Mouse (Mus musculus): ENCODE data around the gene Tfap2b. TPM values are rescaled to one million over a fixed set of nuclear protein-coding genes. Genes with fewer than 3 reads are reported as not detected.
A peak's percentile ranks its signal among the peaks of the same experiment; 100 is the strongest.

Gene Tfap2b
- 0.84 and 1.5 TPM in 2 replicates for polyA plus RNA-seq (2012; rRNA removed)

DNA sequence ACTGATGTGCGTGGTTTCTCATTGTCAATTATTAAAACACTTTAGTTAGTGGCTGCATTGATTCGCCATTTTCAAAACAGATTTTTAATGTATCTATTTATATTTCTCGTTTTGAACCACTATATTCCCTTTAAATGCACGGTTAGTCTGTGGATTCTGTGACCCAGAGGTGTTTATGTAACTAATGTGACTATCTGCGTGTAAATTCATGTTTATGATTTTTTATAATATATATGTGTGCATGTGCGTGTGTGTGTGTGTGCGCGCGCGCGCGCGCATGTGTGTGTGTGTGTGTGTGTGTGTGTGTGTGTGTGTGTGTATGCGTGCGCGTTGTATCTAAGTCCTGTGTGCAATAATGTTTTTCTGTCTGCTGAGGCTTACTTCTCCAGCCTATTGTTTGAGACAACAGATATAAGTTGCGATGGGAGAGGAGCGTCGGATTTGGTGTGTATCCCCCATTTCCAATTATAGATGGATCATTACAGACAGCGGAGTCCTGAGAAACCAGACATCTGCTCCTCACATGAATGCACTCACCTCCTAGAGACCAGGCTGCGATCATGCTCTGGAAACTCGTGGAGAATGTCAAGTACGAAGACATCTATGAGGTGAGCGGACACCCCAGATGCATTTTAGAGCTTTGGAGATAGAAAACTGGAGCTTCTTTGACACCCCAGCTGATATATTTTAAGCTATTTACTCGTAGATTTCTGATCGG, at the start of gene Tfap2b:
Gene Tfap2b (plus strand): TSS at position 274 of the 718 bp plus-strand sequence.
- no peak for DNase-seq (ENCODE audit: extremely low spot score in 1 of 2, low spot score in 1 of 2)

DNA sequence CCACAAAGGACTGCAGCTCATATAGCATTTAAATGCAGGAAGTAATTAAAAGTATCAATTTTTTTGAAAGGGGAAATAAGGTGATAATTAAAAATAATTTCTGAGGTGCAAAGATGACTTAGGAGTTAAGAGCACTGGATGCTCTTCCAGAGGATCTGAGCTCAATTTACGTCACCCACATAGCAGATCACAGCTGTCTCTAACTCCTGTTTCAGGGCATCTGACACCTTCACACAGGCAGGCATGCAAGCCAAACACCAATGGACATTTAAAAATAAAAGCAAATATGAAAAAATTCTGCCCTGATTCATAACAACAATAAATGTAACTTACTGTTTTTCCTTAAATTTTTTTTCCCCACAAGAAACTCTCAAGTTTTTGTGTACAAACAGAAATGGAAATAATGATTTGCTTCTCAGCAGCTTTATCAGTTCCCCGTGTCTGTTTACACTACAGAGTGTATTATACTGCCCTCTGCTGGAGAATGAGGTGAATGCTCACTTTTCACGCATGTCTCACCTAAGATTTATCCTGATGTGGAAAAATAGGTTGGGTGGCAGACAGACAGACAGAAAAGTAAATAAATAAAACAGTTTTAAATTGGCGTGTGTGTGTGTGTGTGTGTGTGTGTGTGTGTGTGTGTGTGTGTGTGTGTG, 29.8 kb upstream of the Tfap2b start:
- DNase-seq (ENCODE audit: extremely low spot score in 1 of 2, low spot score in 1 of 2) = peak; percentile 4 to 77

DNA sequence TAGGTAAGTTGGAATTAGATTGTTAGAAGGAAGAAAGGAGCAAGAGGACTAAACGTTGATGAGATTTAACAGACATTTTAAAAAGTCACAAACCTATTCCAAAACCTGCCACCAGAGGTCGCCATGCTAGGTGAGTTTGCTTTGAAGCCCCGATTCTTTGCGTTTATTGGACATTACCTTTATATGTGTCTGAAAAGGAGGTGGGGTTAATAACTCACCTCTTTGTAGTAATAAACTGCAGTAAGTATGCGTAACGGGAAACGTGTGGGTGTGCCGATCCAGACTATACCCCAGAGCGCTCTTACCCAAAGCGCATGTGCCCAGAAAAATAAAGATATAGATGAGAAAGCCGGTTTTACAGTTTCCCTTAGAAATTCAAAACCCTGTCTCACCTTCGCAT, 3.1 kb upstream of the Tfap2b start:
- peak in 1 of 2 experiments; percentile 70 for DNase-seq (ENCODE audit: extremely low spot score in 1 of 2, low spot score in 1 of 2)

DNA sequence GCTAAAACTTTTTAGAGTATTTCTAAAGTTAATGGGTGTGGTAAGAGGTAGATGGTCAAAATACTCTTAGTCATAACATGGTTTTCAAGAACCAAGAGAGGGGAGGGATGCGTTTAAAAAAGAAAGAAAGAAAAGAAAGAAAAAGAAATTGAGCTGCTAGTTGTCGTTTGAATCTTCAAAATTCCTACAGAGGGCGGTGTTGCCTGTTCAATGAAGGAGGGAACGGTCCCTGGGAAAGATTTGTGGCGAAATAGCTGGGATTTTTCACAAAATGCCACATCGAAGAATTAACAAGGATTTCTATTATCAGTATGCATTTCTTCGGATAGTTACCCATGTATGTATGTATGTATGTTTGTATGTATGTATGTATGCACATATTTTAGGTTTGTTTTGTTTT, 2.5 kb upstream of the Tfap2b start:
- peak in 1 of 2 experiments; percentile 21 for DNase-seq (ENCODE audit: extremely low spot score in 1 of 2, low spot score in 1 of 2)

DNA sequence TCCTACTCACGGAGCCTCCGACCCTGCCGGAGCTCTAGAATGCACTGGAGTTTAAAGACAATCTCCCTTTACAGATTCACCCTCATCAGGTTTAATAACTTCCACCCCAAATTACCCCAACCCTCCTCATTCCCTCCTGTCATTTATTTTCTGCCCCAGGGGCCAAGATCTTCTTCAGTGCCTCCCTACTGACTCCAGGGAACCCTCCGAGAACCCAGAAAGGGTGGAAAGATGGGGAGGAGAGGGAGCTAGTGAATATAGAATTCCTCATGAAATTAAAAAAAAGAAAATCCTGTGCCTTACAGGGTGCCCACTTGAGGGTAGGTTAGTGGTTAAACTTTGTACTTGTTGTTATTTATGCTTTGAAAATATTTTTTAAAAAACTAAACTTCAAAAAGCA, 1.1 kb upstream of the Tfap2b start:
- DNase-seq (ENCODE audit: extremely low spot score in 1 of 2, low spot score in 1 of 2) = no peak

DNA sequence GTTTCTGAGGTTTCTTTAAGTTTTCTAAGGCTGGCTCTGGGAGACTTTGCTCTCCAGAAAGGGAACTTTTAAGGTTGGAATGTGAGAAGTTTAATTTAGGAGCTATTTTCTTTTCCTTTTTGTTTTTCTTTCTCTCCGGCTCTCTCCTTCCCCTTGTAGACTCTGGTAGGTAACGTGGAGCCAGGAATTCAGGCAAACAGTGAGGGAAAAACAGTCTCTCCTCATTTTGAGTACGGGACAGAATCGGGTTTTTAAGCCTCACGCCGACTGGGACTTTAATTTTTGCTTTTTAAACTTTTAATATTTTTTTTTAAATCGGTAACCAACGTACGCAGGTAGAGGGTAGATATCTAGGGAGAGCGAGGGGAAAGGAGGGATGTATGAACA, 638 bp downstream of the Tfap2b start:
- no peak for DNase-seq (ENCODE audit: extremely low spot score in 1 of 2, low spot score in 1 of 2)

DNA sequence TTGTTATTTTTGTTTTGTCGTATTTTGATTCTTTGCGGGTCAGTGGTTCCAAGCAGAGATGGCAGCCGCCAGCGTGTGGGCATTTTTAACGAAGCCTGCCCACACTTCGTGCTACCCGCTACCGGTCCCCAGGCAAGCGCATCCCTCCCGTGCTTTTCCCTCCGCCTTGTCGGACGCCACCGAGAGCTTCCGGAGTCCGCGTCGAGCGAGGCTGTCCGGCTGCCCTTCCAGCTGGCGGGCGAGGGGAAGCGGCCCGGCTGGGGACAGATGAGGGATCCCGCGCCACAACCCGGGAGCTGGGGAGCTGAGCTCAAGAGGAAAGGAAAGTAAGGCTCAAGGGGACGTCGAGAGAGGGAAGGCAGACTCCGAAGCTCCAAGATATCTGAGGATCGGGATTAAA, 1.1 kb downstream of the Tfap2b start:
- DNase-seq (ENCODE audit: extremely low spot score in 1 of 2, low spot score in 1 of 2) = no peak

DNA sequence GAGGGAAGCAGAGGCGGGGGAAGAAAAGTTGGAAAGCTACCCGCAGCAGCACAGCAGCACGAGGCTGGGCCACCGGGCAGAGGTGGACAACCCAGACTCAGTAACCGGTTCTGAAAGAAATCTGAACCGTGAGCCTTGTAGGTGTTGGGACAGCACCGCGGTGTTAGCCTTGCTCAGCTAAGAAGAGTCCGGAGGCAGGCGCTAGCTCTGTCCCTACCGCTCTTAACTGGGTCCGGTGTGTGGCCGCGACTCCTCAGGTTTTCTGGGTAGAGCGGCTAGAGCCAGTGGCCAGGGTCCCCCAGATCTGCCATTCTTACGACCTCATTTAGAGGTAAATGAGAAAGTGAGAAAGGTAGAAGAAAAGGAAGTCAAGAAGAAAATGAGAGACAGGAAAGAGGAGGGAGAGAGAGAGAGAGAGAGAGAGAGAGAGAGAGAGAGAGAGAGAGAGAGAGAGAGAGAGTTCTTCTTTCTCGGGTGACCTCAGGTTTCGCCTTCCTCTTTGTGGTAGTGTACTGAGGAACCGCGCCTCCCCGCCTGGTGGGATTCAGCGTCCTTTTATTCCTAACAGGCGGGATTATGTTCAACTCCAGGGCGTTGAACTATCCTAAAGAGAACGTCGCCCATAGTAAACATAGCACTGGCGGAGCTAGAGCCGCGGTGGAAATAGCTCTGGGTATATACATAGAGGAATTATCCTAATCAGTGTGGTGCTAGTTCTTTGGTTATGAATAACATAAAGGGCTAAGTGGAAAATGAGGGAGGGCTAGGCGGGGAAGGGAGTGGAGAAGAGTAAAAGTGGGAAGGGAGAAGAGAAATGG, 1.7 kb downstream of the Tfap2b start:
- DNase-seq (ENCODE audit: extremely low spot score in 1 of 2, low spot score in 1 of 2) = no peak

DNA sequence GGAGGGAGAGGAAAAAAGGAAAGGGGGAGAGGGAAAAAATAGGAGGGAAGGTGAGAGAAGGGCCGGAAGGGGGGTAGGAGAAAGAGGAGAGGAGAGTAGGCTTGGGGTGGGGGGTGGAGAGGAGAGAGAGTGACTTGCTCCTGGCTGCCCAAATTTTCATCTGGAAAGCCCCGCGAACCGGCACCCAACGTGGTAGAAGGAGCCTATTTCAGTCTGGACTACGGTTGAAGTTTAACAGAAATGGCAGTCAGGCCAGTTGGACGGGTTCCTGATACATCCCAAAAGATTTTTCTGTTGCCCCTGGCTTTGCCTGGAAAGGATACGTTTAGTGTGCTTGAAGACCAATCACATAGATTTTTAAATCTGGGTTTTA, 2.3 kb downstream of the Tfap2b start:
- DNase-seq (ENCODE audit: extremely low spot score in 1 of 2, low spot score in 1 of 2) = no peak

DNA sequence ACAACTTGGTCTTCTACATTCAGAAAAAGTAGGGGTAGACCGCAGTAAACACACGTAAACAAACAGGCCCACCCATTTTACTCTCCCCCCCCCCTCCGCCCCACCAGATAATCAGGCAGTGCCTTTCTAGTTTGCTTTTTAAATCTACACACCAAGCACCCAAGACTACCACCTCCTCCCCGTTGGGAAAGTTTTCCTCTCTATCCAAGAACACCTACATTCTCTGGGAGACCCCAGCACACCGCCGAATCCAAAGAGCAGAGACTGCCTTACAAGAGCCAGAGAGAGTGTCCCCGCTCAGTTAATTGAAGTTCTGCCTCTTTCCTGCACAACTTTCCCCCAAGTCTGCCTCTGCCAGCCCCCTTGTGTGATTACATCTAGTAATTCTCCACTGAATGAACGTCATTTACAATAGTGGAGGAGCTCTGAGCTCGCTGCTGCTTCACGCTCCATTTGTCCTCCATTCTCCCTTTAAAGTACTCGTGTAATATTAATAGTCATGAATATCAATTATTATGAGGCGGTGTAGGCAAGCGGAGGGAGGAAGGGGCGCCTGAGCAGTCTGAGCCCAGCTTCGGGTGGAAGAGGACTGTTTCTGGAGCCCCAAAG, 2.9 kb downstream of the Tfap2b start:
- DNase-seq (ENCODE audit: extremely low spot score in 1 of 2, low spot score in 1 of 2) = no peak

DNA sequence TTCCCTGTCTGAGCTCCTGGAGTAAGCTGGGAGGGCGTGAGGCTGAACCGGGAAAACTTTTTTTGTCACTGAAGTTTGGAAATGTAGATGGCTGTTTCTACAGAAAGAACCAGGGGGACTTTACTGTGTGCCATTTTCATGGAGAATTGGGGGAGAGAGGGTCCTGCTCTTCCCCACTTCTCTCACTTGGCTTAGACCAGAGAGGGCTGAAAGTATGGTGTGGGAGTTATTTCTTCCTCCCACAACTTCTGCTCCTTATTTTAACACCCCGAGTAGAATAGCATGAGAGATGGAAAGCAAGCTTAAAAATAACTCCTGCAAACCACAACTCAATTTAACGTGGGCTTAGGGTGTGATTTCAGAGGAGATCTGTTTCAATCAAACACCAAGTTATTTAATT, 4.0 kb downstream of the Tfap2b start:
- no peak for DNase-seq (ENCODE audit: extremely low spot score in 1 of 2, low spot score in 1 of 2)

DNA sequence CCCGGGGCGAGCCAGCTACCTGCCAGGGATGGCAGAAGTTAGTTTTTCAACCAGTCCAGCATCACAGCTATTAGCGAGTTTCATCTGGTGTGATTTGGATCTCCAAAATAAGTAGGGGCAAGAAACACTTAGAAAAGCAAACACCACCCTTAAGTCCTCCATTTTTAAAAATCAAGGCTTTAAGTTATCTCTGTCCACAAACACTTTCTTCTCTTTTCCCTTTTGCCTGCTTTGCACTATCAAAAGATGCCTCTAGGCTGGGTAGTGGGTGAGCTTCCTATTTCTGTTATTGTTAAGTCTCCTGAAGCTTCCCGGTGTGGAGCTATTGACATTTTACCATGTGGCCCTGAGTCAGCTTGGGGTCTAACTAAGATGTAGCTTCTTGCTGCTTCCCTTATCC, 4.5 kb downstream of the Tfap2b start:
- DNase-seq (ENCODE audit: extremely low spot score in 1 of 2, low spot score in 1 of 2) = no peak

DNA sequence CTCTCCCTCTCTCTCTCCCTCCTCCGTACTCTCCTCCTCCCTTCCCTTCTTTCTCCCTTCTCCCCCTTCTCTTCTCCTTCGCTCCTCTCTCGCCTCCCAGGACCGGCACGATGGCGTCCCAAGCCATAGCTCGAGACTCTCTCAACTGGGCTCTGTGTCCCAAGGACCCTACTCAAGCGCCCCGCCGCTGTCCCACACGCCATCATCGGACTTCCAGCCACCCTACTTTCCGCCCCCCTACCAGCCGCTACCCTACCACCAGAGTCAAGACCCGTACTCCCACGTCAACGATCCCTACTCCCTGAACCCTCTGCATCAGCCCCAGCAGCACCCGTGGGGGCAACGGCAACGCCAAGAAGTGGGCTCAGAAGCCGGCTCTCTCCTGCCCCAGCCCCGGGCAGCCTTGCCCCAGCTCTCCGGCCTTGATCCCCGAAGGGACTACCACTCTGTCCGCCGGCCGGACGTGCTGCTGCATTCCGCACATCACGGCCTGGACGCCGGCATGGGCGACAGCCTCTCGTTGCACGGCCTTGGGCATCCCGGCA, 5.2 kb downstream of the Tfap2b start:
- DNase-seq (ENCODE audit: extremely low spot score in 1 of 2, low spot score in 1 of 2) = no peak

DNA sequence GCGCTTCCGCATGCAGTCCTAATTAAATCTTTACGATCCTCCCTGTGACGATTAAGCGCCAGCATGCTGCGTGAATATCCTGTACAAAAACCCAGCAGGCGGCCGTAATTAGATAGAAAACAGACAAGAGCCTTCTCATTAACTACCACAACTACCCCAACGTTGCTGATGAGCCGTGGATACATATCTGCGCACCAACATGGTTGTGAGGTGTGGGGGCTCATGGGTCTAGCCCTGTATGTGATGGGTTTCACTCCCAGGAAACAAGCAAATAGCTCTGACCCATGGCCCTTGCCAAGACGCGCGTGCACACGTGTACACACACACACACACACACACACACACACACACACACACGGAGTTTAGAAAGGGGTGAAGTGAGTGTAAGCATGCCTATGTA, 8.7 kb downstream of the Tfap2b start:
- DNase-seq (ENCODE audit: extremely low spot score in 1 of 2, low spot score in 1 of 2) = no peak

DNA sequence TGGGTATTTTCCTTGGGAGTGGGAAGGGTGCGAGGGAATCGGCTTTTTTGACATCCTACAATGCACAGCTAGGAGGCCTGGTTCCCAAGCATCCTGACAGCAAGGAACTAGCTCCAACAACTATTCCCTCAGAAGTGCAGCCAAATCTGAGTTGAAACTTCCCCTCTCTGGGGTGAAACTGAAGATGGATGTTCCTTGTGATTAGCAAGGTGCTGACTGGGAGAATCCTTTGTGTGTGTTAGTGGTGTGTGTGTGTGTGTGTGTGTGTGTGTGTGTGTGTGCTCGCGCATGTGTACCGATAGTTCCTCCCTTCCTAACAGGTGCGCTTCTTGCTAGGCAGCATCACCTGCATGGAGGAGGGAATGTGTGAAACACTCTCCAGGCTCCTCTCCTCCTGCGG, 9.5 kb downstream of the Tfap2b start:
- DNase-seq (ENCODE audit: extremely low spot score in 1 of 2, low spot score in 1 of 2) = no peak

DNA sequence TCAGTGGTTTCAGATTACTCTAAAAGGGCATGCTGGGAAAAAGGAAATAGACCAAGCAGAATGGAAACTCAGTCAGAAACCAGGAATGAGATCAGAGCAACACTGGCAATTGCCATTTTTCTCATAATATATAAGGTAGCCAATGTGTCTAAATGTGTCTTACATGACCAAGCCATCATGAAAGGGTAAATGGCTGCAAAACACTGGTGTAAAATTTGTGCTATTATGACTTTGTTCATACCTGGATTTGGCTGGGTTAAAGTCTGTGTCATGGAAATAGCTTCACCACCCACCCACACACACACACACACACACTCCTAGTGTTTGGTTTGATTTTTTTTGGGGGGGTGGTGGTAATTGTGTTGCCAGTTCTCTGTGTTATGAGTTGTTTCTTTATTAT, 10.7 kb downstream of the Tfap2b start:
- no peak for DNase-seq (ENCODE audit: extremely low spot score in 1 of 2, low spot score in 1 of 2)

DNA sequence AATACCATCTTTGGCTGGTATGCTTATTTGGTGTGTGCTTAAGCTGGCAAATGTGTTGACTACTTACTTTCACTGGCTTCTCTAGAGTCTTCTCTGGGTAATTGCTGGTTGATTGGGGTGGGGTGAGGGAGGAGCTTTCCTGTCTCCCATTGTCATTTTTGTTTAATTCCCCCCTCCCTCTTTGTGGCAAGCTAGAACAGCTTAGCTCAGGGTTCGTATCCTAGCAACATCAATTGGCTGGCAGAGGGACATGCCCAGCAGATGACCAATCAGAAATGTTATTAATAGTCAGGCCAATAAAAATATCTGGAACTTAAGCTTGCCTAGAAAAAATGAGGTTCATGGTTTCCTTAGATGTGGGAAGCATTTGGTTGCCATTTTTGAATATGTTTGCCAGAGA, 11.8 kb downstream of the Tfap2b start:
- no peak for DNase-seq (ENCODE audit: extremely low spot score in 1 of 2, low spot score in 1 of 2)

DNA sequence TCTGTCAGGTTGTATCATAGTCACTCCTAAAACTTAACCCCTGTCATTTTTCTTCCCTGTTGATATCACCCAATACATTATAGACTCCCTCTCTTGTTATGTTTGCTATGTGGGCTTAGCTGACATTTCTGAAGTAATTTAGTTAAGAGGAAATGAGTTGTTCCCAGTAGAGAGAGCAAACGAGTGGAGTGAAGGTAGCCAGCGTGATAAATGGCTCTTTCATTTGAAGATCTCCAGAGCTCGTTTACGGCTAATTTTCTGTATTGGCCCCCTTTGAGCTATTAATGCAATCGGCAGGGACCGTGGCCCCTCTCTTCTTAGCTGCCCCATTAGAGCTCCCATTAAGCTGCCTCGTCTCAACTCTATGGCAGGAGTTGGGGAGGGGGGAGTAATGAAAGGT, 12.9 kb downstream of the Tfap2b start:
- DNase-seq (ENCODE audit: extremely low spot score in 1 of 2, low spot score in 1 of 2) = no peak

DNA sequence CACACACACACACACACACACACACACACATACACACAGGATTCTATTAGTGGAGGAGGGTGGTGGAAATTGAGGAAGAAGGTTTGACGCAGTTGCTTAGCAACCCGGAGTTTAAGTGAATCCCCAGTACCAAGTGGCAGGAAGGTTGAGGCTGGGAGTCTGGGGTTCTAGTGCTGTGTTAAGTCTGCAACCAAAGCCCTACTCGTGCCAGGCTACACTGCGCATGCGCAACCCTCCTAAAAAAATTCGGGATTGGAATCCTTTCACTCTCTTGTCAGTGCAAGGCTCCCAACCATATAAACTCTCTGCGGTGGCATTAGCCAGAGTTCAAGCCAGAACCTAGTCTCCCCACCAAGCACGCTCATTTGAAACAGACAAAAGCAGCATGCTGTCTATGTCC, 18.0 kb downstream of the Tfap2b start:
- DNase-seq (ENCODE audit: extremely low spot score in 1 of 2, low spot score in 1 of 2) = no peak

DNA sequence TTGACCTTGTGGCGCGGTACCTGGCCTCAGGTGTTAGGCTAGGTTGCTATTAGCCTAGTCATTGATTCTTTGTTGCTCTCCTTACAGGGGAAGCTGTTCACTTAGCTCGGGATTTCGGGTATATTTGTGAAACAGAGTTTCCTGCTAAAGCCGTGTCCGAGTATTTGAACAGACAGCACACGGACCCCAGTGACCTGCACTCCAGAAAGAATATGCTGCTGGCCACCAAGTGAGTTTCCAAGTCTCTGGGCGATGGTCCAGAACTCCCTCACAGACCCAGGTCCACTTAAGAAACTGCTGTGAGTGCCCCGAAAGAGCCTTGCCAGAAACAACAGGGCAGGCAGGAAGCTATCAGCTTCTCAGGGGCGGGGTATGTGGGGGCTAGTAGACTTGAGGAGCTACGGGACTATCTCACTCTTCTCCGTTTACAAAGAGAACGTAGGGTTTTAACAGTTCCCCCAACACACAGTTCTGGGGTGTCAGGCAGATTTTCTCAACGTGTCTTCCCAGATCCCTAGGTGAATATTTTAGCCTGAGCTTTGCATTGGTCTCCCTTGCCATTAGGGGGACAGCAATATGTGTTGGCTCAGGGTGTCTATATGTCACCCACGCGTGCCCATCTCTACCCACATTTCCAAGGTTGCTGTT, 22.3 kb downstream of the Tfap2b start:
- no peak for DNase-seq (ENCODE audit: extremely low spot score in 1 of 2, low spot score in 1 of 2)
